Mouse (Mus musculus): ENCODE measurements around the gene Gga2.
A peak's percentile ranks its signal among the peaks of the same experiment; 100 is the strongest.

Gga2 gene

DNA sequence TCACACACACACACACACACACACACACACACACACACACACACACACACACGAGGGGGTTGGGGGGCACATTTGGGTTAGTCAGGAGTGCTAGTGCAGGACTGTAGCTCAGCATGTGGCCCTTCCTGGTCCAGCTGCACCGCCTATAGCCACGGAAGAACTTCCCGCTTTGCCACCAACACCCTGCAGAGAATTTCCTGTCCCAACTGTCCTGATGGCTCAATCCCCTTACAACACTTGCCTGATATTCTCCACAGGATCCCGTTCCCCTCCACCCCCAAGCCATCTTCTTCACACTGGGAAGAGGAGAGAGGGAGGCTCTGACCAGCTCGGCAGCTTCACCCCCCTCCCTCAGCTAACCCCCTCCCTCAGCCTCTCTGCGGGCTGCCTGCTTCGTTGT is 20.6 kb downstream of the Gga2 start:
- no peak for DNase-seq (ENCODE audit: low read depth, low spot score)

DNA sequence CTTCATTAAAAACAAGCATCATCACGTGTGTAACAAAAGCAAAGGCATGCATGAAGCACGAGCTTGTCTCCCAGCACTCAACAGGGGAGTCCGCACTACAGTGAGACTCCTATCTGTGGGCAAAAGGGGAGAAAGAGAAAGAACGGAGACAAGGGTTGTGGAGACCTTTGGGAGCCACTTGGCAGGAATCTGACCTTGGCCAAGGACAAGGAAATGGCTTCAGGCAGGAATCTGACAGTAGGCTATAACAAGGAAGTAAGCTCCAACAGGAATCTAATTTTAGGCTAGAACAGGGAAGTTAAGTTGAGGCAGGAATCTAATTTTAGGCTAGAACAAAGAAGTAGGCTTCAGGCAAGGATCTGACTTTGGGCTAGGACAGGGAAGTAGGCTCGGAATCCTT is 25.1 kb downstream of the Gga2 start:
- DNase-seq (ENCODE audit: low read depth, low spot score): no peak

- peak; percentile 96 for DNase-seq (ENCODE audit: low read depth, low spot score)
Measured at GRCm38 (mm10) chr7:121981307-121981871, 39.6 kb downstream of the Gga2 start, which contains the start of gene Cog7. Gene Cog7 (minus strand): TSS chr7:121981711.

DNA sequence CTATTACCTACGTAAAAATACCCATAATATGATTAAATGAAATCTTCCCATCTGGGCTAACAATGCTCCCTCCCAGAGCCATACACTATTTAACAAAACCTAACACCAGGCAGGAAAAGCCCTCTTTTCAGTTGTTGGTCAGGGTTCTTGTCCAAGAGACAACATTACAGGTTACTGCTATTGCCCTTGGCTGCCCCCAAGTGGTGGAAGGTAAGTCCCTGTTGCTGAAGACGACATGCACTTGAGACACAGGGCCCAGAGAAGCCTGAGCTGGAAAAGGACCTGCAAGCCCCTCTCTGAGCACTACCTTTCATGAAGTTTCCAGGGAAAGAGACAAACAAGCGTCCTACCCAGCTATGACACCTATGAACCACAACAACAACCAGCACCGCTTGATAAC is 46.0 kb downstream of the Gga2 start:
- DNase-seq (ENCODE audit: low read depth, low spot score): peak; percentile 45

DNA sequence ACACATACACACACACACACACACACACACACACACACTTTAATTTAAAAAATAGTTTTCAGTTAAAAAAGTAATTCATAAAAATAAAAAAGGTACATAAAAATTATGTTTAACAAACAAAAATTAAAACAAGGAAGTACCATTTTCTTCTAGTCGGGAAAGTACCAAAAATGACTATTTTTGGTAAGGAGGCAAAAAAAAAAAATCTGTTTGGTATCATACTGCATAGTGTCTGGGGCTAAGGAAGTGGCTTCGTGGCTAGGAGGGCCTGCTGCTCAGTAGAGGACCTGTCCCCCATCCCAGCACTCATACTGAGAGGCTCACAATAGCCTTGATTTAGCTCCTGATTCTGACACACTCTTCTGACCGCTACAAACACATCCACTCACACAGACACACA is 49.3 kb downstream of the Gga2 start:
- DNase-seq (ENCODE audit: low read depth, low spot score): no peak

- no peak for DNase-seq (ENCODE audit: low read depth, low spot score)
Measured at GRCm38 (mm10) chr7:121970250-121970649, 50.8 kb downstream of the Gga2 start.

DNA sequence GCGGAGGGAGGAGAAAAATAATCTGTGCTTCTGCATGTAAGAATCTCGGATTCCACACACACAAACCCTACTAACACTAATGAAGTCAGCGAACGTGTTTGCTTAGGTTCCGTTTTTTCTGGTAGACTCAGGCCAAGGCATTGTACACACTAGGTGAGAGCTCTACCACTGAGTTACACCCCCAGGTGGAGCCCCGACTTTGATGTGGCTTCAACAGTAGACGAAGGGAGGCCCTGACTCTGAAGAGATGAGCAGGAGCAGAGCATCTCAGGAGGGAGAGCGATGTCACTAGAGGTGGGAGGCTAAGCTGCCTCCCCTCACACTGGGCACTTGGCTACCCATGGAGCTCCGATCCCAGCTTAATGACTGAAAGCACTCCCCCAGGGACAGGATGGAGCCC is 52.2 kb downstream of the Gga2 start:
- peak; percentile 18 for DNase-seq (ENCODE audit: low read depth, low spot score)

DNA sequence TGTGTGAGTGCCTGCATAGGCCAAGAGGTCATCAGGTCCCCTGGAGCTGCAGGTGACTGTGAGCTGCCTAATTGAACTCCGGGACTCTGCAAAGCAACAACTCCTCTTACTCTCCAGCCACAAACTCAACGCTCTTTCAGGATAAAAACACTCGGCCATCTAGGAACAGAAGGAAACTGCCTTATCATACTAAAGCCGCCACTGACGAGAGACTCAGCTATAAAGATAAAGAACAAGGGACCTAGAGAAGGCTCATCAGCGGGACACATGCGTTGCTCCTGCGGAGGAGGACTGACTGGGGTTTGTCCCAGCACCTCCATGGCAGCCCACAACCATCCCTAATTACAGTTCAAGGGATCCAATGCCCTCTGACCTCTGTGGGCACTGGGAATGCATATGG is 52.8 kb downstream of the Gga2 start:
- DNase-seq (ENCODE audit: low read depth, low spot score): no peak

- DNase-seq (ENCODE audit: low read depth, low spot score): no peak
Measured at GRCm38 (mm10) chr7:121966169-121966568, 54.9 kb downstream of the Gga2 start.

- peak; percentile 55 for DNase-seq (ENCODE audit: low read depth, low spot score)
Measured at GRCm38 (mm10) chr7:121963883-121964398, 57.1 kb downstream of the Gga2 start.

DNA sequence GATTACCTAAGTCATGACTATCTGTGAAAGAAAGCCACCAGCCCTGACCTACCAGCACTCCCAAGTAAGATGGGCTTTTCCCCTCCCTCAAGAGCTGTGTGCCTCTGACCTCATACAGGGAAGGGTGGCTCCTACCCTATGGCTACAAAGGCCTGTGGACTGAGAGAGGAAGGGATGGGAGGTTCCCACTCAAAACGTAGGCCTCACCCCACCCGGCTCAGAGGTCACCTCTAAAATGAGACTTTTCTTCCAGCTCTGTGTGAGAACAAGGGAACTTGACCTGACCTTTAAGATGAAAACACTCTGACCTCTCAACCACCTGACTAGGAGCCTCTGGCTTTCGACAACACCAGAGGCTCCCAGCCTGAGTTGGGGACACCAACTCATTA is 58.5 kb downstream of the Gga2 start:
- no peak for DNase-seq (ENCODE audit: low read depth, low spot score)

GRCm38 (mm10) chr7:121961913-121962570 is 59.0 kb downstream of the Gga2 start:
- no peak for DNase-seq (ENCODE audit: low read depth, low spot score)

- DNase-seq (ENCODE audit: low read depth, low spot score): no peak
Measured at GRCm38 (mm10) chr7:121955802-121956201, 65.2 kb downstream of the Gga2 start.

DNA sequence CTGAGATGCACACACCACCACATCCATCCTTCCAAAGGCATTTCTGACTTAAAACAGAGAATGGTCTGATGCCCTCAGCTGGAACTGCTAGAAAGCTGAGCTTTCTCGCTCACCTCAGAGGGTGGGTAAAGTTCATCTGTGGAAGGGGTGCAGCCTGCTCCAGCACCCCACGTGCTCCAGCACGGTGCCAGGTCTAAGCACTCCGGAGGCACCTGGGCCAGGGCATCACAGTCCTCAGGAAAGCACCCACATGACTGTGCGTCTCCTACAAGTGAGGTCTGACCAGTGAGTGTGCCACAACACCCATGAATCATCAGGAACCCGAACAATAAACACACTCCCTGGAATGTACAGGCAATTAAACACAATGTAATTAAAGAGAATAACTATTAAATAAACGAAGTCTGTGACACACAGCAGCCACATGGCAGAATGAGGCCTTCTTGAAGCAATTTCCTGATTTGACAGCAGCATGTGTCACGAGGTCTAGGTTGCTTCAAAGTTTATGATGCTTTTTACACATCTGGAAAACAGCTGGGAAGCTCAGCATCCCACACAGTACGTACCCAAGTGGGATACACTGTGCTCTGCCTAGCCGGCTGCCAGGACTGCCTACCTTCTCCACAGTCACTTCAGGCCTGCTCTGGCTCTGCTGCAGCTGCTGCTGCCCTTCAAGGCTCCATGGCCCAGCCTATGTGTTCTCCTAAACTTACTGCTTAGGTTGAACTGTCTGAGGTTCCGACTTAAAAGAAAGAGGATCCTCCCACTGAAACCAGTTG is 65.9 kb downstream of the Gga2 start:
- DNase-seq (ENCODE audit: low read depth, low spot score): no peak

- no peak for DNase-seq (ENCODE audit: low read depth, low spot score)
Measured at GRCm38 (mm10) chr7:121947513-121947912, 73.5 kb downstream of the Gga2 start.

DNA sequence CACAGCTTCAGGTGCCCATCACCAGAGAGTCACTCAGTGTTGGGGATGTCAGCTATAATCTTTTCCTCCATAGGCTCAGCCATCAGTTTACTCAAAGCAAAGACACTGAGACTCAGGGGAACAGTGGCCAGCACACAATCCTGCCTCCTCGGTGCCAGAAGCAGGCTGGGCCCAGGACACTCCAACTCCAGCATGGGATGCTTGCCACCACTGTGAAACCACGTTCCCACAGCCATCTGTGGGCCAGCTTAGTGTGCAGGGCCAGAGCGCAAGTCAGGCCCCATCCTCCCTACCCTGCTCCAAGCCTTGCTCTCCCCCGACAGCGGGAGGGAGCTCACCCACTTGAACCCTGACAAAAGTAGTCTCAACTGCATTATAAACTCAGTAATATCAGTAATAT is 74.8 kb downstream of the Gga2 start:
- no peak for DNase-seq (ENCODE audit: low read depth, low spot score)

DNA sequence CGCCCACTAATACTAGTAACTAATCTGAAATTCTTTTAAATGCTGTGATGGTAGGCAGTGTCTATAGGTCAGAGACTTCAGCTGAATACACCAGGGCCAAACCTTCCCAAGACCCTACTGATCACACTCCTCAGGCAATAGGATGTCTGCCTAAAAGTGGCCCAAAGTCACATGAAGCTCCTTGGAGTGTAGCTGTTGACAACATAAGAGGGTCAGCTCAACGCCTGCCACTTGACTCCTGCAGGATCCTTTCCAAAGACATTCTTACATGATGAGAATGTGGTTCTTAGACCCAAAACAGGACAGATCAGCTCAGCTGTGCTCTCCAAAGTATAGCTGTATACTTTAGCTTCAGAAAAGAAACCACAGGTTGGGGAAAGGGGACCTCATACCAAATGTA is 78.7 kb downstream of the Gga2 start:
- DNase-seq (ENCODE audit: low read depth, low spot score): no peak

GRCm38 (mm10) chr7:121941640-121942039 is 79.4 kb downstream of the Gga2 start:
- DNase-seq (ENCODE audit: low read depth, low spot score): no peak

DNA sequence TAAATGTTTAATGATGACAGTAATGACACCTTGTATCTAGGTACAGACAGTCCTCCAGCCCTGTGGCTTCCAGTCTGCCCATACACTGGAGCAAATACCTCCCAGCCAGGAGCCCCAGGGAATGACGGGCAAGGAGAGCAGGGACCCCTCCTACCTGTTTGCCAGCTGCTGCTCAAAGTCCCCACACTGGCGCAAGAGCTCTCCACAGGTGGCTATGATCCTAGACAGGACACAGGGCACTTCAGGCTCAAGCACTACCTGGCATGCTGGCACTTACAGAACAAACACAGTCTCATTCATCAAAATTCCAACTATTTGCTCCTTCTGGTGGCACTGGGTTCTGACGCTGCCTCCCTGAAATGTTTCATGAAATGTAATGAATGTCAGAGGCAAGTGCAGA is 80.0 kb downstream of the Gga2 start:
- DNase-seq (ENCODE audit: low read depth, low spot score): no peak

DNA sequence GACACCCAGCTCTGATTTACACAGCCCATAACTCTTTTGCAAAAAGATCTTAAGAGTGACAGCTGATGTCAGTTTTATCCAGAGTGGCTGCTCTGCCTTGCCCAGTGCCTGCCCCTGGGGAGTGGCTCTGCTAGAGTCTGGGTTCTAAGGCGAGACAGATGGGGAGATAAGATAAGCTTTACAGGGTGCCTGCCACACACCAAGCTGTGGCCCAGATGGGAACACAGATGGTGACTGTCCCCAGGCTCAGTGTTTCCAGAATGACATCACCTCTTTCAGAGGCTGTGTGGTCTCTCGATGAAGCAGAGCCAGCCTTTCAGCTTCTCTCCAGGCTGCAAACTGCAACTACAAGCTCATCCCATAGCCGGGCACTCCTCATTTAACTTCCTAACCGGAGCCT is 81.3 kb downstream of the Gga2 start:
- no peak for DNase-seq (ENCODE audit: low read depth, low spot score)

DNA sequence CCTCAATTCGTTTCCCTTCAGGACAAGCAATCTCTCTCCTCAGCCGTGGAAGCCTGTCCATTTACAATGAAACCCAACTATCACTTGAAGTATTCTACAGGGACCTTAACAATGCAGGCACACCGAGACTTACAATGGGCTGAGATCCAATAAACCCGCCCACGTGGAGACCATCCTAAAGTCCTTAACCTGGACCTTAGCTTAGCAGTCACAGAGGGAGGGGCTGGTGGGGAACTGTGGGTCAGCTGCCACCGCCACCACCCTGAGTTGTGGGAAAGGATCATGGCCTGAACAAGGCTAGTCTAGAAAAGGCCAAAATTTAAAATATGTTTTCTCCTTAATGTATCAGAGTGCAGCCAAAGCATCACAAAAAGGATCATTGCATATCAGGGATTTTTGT is 81.8 kb downstream of the Gga2 start:
- DNase-seq (ENCODE audit: low read depth, low spot score): no peak

DNA sequence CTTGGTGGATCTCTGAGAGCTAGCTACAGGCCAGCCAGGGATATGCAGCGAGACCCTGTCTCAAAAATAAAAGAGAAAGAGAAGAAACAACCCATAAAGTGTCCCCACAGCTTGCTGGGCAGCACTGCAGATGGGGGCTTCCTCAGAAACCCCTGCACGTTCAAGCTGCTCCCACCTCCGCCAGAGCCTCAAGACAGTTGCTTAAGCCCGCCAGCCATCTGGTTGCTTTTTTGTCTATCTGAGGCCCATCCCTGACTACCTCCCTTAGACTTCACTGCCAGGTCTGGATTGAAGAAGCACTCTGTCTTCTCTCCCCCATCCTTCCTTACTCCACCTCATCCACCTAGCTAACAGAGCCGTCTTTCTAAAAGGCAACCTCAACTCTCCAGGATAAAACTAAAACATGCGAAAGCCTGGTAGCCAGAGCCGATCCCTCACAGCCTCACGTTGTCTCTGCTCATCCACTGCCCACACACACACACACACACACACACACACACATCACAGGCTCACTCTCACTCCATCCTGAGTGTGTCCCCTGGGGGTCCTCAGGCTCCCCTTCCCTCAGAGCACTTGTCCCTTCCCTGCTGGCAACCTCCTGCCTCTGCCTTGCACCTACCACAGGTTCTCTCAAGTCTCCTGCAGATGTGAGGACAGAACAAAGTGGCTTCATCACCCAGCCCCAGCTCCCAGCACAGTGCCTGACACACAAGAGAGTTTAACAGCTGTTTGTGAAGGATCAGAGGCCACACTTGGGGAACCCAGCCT is 82.7 kb downstream of the Gga2 start:
- DNase-seq (ENCODE audit: low read depth, low spot score): no peak
